Mouse (Mus musculus) spleen, postnatal 4 days (tissue): ENCODE data around the gene Trabd2b.

ENCODE experiments used
- DNase-seq, 2 experiments: peaks; one replicate each; pipeline ENCODE4 v3.0.0; 2022; ENCODE audit warnings: low spot score in 2 of 2

Trabd2b gene

DNA sequence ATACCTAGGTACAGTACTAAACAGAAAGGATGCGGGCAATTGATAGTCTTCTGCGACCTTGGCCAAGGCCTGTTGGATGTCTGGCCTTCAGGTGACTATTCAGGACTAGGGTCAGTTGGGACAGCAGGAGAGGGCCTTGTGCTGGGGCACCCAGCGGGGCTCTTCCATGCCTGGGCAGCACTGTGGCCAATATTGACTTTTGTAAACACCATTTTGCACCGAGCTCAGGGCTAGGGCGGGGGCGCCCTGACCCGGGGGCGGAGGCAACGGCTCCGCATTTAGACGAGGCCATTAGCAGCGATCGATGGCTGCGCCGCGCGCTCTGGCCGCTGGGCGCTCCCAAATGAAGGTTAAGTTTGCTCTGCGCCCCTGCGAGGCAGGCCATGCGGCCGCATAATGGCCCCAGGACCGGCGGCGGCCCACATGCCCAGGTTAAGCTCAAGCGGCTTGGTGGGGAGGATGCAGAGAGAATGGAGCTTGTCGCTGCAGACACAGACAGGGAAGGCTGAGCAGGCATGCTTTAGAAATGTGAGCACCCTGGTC lies 242.1 kb downstream of the Trabd2b start:
- no peak for DNase-seq

DNA sequence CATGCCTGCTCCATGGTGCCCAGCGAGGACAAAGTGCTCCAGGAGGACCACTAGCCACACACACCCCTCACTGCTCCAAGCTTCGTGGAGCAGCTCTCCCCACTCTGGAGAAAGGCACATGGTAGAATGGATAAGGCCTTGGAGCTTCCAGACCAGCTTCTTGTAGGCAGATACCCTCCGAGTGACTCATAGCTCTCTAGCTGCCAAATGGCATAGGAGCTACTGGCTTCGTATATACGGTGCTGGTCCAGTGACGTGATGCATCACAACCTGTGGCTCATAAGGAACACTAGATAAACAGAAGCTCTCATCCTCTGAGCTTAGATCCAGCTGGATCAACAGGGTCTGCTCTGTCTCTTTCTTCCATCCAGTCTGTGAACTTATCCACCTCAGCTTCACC lies 244.0 kb downstream of the Trabd2b start:
- DNase-seq = no peak

DNA sequence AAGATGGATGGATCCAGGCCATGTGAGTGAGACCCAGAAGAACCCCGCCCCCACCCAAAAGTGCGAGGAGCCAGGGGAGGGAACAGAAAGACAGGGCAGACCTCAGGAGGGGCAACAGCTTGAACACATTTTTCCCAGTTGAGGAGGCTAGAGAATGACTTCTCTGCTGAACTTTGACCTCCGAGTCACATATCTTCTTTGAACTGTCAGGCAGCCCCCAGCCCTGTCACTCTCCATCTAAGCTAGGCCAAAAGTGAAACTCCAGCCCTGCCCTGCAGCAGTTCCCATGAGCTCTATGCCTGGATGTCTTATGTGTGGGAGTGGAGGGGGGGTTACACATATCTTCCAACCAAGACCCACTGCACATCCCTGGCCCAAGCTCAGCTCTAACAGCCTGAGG lies 244.5 kb downstream of the Trabd2b start:
- no peak for DNase-seq

- no peak for DNase-seq
Measured at GRCm38 (mm10) chr4:114651606-114652005, 245.1 kb downstream of the Trabd2b start.

- DNase-seq = no peak
Measured at GRCm38 (mm10) chr4:114652400-114652799, 245.9 kb downstream of the Trabd2b start.

DNA sequence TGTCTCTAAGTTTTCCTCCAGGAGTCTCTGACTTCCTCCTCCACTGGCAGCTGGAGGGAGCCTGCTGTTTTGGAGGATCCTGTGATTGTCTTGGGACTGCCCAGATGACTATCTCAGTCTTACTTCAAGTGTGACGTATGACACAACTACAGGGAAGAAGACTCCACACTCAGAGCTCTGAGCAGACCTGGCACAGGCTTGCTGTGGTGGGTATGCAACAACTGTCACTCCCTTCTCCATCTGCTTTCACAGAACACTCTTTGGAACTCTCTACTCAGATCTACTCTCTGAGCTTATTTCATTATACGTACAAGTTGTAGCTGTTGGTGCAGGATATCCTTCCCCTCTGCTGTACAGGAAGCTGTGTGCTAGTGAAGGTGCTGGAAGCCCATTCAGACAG lies 251.4 kb downstream of the Trabd2b start:
- DNase-seq = no peak

GRCm38 (mm10) chr4:114659876-114660275 lies 253.4 kb downstream of the Trabd2b start:
- no peak for DNase-seq

GRCm38 (mm10) chr4:114664063-114665036 lies 257.8 kb downstream of the Trabd2b start:
- DNase-seq = peak in 1 of 2 experiments; percentile 24
